Mouse (Mus musculus) erythroblast, embryonic 14.5 days (primary cell): Measurements from ENCODE around the gene Gtf2ird1.

ENCODE experiments used
- GATA1 ChIP-seq: IDR thresholded peaks from 2 replicates; pipeline ENCODE4 v1.6.1; 2012; ENCODE audit warnings: low read length, inconsistent platforms, mixed read lengths
- TAL1 ChIP-seq: IDR thresholded peaks from 3 replicates; pipeline ENCODE4 v1.6.1; 2012; ENCODE audit warnings: low read length, inconsistent platforms, mixed read lengths

GRCm38 (mm10) chr5:134436782-134437458, 19.6 kb downstream of the Gtf2ird1 start:
- no peak for TF ChIP-seq GATA1
- TF ChIP-seq TAL1, result no peak
